ENCODE assay signal across 15 mouse cellular contexts in genomic region chr3:138306290-138306683, GRCm38 (mm10). TPM values are rescaled to one million over a fixed set of nuclear protein-coding genes. Genes with fewer than 3 reads are reported as not detected.
DNase-seq lines count a peak whose midpoint lies in the region; ATAC-seq and TF ChIP-seq lines count a peak whose summit lies in the region.
"Had no signal": no experiment of that assay in that cellular context is flagged by ENCODE, and none has a peak within 500 bp of the region (broad histone marks: within the 10 kb centered on the region; RNA-seq: fewer than 3 reads in every experiment).

No protein-coding gene starts in this region.

- peaks cover 15% of the 10 kb centered on the region for H3K4me1 ChIP-seq in kidney, postnatal 0 days (replicated peaks; ENCODE audit: insufficient read depth, low read length)
- H3K4me1 ChIP-seq in embryonic facial prominence, embryonic 11.5 days (ENCODE audit: control insufficient read depth, insufficient read depth, low read length): no peaks in the 10 kb centered on the region; the same call in 1 of the 2 replicates
- H3K4me1 ChIP-seq in hindbrain, postnatal 0 days (ENCODE audit: insufficient read depth, low read length): no peaks in the 10 kb centered on the region
- H3K4me1 ChIP-seq in midbrain, embryonic 16.5 days (ENCODE audit: control insufficient read depth, insufficient read depth, low read length): no peaks in the 10 kb centered on the region; the same call in 1 of the 2 replicates

- H3K9ac ChIP-seq in kidney, postnatal 0 days (ENCODE audit: low read depth, low read length): no peak overlapping the region
- H3K9ac ChIP-seq in embryonic facial prominence, embryonic 11.5 days (replicated peaks; ENCODE audit: low read length): no peak overlapping the region
- H3K9ac ChIP-seq in hindbrain, postnatal 0 days (replicated peaks; ENCODE audit: low read length): no peak overlapping the region
- H3K9ac ChIP-seq in midbrain, embryonic 16.5 days (ENCODE audit: low read depth, low read length): no peak overlapping the region
- H3K9ac ChIP-seq: limb, embryonic 12.5 days had no signal

- peak overlapping the region; percentile 27; the same call in 1 of the 2 replicates for H3K4me2 ChIP-seq in kidney, postnatal 0 days (ENCODE audit: low read length)
- H3K4me2 ChIP-seq in embryonic facial prominence, embryonic 11.5 days (ENCODE audit: low read depth, low read length): no peak overlapping the region
- H3K4me2 ChIP-seq in hindbrain, postnatal 0 days (ENCODE audit: low read depth, low read length): no peak overlapping the region
- H3K4me2 ChIP-seq in midbrain, embryonic 16.5 days (ENCODE audit: low read length): 0 out of 2 replicates have a peak overlapping the region, but pooled peaks have one; percentile 6
- H3K4me2 ChIP-seq: heart, embryonic 11.5 days; limb, embryonic 12.5 days had no signal

- no peak for ATAC-seq in kidney, postnatal 0 days (replicated peaks; ENCODE audit: low FRiP score, low read depth)
- ATAC-seq in embryonic facial prominence, embryonic 11.5 days (replicated peaks; ENCODE audit: insufficient number of reproducible peaks, low FRiP score, low TSS enrichment, low read depth): no peak
- ATAC-seq in hindbrain, postnatal 0 days: no peak
- ATAC-seq in midbrain, embryonic 16.5 days: peak; percentile 61; the same call in 1 of the 2 replicates

- H3K36me3 ChIP-seq in kidney, postnatal 0 days (ENCODE audit: insufficient read depth, low read length): no peaks in the 10 kb centered on the region
- no peaks in the 10 kb centered on the region for H3K36me3 ChIP-seq in embryonic facial prominence, embryonic 11.5 days (replicated peaks; ENCODE audit: control insufficient read depth, insufficient read depth, low read depth, low read length)
- H3K36me3 ChIP-seq in hindbrain, postnatal 0 days (ENCODE audit: insufficient read depth, low read length): no peaks in the 10 kb centered on the region
- no peaks in the 10 kb centered on the region for H3K36me3 ChIP-seq in midbrain, embryonic 16.5 days (ENCODE audit: control insufficient read depth, insufficient read depth, low read length)
- H3K36me3 ChIP-seq: limb, embryonic 12.5 days had no signal

- 34% methylated on average over 8 of the region's 8 CpGs for WGBS in kidney, postnatal 0 days
- WGBS in embryonic facial prominence, embryonic 11.5 days: 53% methylated on average over 8 of the region's 8 CpGs
- 26% methylated on average over 8 of the region's 8 CpGs for WGBS in hindbrain, postnatal 0 days
- WGBS in midbrain, embryonic 16.5 days: 49% methylated on average over 8 of the region's 8 CpGs

- no peak for TF ChIP-seq CTCF in kidney, postnatal 0 days (IDR thresholded peaks at IDR 0.05; ENCODE audit: low read depth)
- no peak for TF ChIP-seq CTCF in hindbrain, postnatal 0 days (IDR thresholded peaks at IDR 0.05; ENCODE audit: low read depth)

- H3K4me3 ChIP-seq in kidney, postnatal 0 days (replicated peaks; ENCODE audit: low read depth, low read length): no peak overlapping the region
- no peak overlapping the region for H3K4me3 ChIP-seq in embryonic facial prominence, embryonic 11.5 days (ENCODE audit: low read depth, low read length)
- H3K4me3 ChIP-seq in hindbrain, postnatal 0 days (ENCODE audit: low read length): no peak overlapping the region
- no peak overlapping the region for H3K4me3 ChIP-seq in midbrain, embryonic 16.5 days (ENCODE audit: low read depth, low read length)
- H3K4me3 ChIP-seq: limb, embryonic 12.5 days had no signal

- DNase-seq in kidney, postnatal 0 days (ENCODE audit: low spot score): peak; percentile 9
- DNase-seq in kidney, adult 11 months: no peak
- peak; percentile 39 for DNase-seq in embryonic facial prominence, embryonic 11.5 days (ENCODE audit: low spot score)
- peak; percentile 36 for DNase-seq in hindbrain, postnatal 0 days (ENCODE audit: low spot score)
- no peak for DNase-seq in urinary bladder, postnatal 10 days (ENCODE audit: low spot score)
- DNase-seq in frontal cortex, postnatal 14 days (ENCODE audit: low spot score in 2 of 2): no peak
- DNase-seq: adrenal gland, adult 8-10 months; cerebellum, adult 2 months had no signal

- H3K9me3 ChIP-seq in kidney, postnatal 0 days (replicated peaks; ENCODE audit: low read length): no peaks in the 10 kb centered on the region
- no peaks in the 10 kb centered on the region for H3K9me3 ChIP-seq in embryonic facial prominence, embryonic 11.5 days (replicated peaks; ENCODE audit: control insufficient read depth, low read length)
- no peaks in the 10 kb centered on the region for H3K9me3 ChIP-seq in hindbrain, postnatal 0 days (ENCODE audit: low read length)
- no peaks in the 10 kb centered on the region for H3K9me3 ChIP-seq in midbrain, embryonic 16.5 days (replicated peaks; ENCODE audit: control insufficient read depth, low read length, poor library complexity, severe bottlenecking)
- H3K9me3 ChIP-seq: limb, embryonic 12.5 days had no signal

- H3K27ac ChIP-seq in kidney, postnatal 0 days: no peak overlapping the region
- H3K27ac ChIP-seq in embryonic facial prominence, embryonic 11.5 days (replicated peaks; ENCODE audit: low read depth, low read length): no peak overlapping the region
- no peak overlapping the region for H3K27ac ChIP-seq in hindbrain, postnatal 0 days
- H3K27ac ChIP-seq in midbrain, embryonic 16.5 days (ENCODE audit: low read length): peak overlapping the region; percentile 44; the same call in 1 of the 2 replicates
- H3K27ac ChIP-seq: limb, embryonic 12.5 days had no signal

- no peaks in the 10 kb centered on the region for H3K27me3 ChIP-seq in kidney, postnatal 0 days (ENCODE audit: insufficient read depth, low read length)
- no peaks in the 10 kb centered on the region for H3K27me3 ChIP-seq in embryonic facial prominence, embryonic 11.5 days (ENCODE audit: control insufficient read depth, insufficient read depth, low read length)
- no peaks in the 10 kb centered on the region for H3K27me3 ChIP-seq in hindbrain, postnatal 0 days (ENCODE audit: insufficient read depth, low read length)
- no peaks in the 10 kb centered on the region for H3K27me3 ChIP-seq in midbrain, embryonic 16.5 days (ENCODE audit: control insufficient read depth, insufficient read depth, low read depth, low read length)
- H3K27me3 ChIP-seq: limb, embryonic 12.5 days had no signal

RNA-seq across cellular contexts. Expression of gene Adh6a, which starts 6.8 kb away (rescaled TPM):
- 0.83 and 0.91 TPM in 2 replicates for polyA plus RNA-seq in kidney, postnatal 0 days (2015; fragmentation: Nextera tagmentation; extraction: Ambion mirVana)
- polyA plus RNA-seq in embryonic facial prominence, embryonic 11.5 days (2014; fragmentation: Nextera tagmentation; extraction: Ambion mirVana): not detected in 2 replicates
- not detected in 2 replicates for total RNA-seq in hindbrain, postnatal 0 days (2014; rRNA removed)
- not detected in 2 replicates for polyA plus RNA-seq in hindbrain, postnatal 0 days (2015; fragmentation: Nextera tagmentation; extraction: Ambion mirVana)
- not detected in 2 replicates for polyA plus RNA-seq in midbrain, embryonic 16.5 days (2015; fragmentation: Nextera tagmentation; extraction: Ambion mirVana)
- total RNA-seq: adrenal gland, adult 8-10 months; layer of hippocampus, adult 18-20 months; MEL had no signal
- polyA plus RNA-seq: cerebellum, adult 2 months; frontal cortex, adult 2 months; heart, embryonic 11.5 days; limb, embryonic 12.5 days; neural tube, embryonic 11.5 days had no signal

RNA-seq across cellular contexts. Expression of gene Adh6b, which starts 35.3 kb away (rescaled TPM):
- 0.54 and 0.75 TPM in 2 replicates for polyA plus RNA-seq in kidney, postnatal 0 days (2015; fragmentation: Nextera tagmentation; extraction: Ambion mirVana)
- 0.52 and 0.53 TPM in 2 replicates for polyA plus RNA-seq in embryonic facial prominence, embryonic 11.5 days (2014; fragmentation: Nextera tagmentation; extraction: Ambion mirVana)
- total RNA-seq in hindbrain, postnatal 0 days (2014; rRNA removed): 0.16 TPM in 1 of 2 replicates, not detected in the other
- polyA plus RNA-seq in hindbrain, postnatal 0 days (2015; fragmentation: Nextera tagmentation; extraction: Ambion mirVana): 0.19 and 0.20 TPM in 2 replicates
- polyA plus RNA-seq in midbrain, embryonic 16.5 days (2015; fragmentation: Nextera tagmentation; extraction: Ambion mirVana): 0.14 and 0.32 TPM in 2 replicates
- total RNA-seq: MEL had no signal
- polyA plus RNA-seq: cerebellum, adult 2 months; frontal cortex, adult 2 months had no signal

RNA-seq across cellular contexts. Expression of gene Adh1, which starts 45.5 kb away (rescaled TPM):
- polyA plus RNA-seq in kidney, postnatal 0 days (2015; fragmentation: Nextera tagmentation; extraction: Ambion mirVana): 147 and 160 TPM in 2 replicates
- polyA plus RNA-seq in embryonic facial prominence, embryonic 11.5 days (2014; fragmentation: Nextera tagmentation; extraction: Ambion mirVana): 0.39 TPM in 1 of 2 replicates, not detected in the other
- 0.97 and 1.3 TPM in 2 replicates for total RNA-seq in hindbrain, postnatal 0 days (2014; rRNA removed)
- 3.8 and 4.5 TPM in 2 replicates for polyA plus RNA-seq in hindbrain, postnatal 0 days (2015; fragmentation: Nextera tagmentation; extraction: Ambion mirVana)
- polyA plus RNA-seq in midbrain, embryonic 16.5 days (2015; fragmentation: Nextera tagmentation; extraction: Ambion mirVana): 1.1 TPM in 2 replicates

Comparison
In these comparisons a context has a peak if more than half of its experiments do, and no peak if none do; other contexts are left out.
1. DNase-seq: peak in kidney, postnatal 0 days (single experiment), embryonic facial prominence, embryonic 11.5 days (single experiment) and hindbrain, postnatal 0 days (single experiment); none in kidney, adult 11 months (single experiment), urinary bladder, postnatal 10 days (single experiment) and frontal cortex, postnatal 14 days (0 of 2).
2. H3K4me2 ChIP-seq: peak in kidney, postnatal 0 days (single experiment) and midbrain, embryonic 16.5 days (single experiment); none in embryonic facial prominence, embryonic 11.5 days (single experiment) and hindbrain, postnatal 0 days (single experiment).
3. RNA of gene Adh1, which starts 45.5 kb away (polyA plus RNA-seq): 147 to 160 TPM in kidney, postnatal 0 days; 3.8 to 4.5 TPM in hindbrain, postnatal 0 days, 1.1 TPM in midbrain, embryonic 16.5 days and 0.39 TPM in embryonic facial prominence, embryonic 11.5 days; every median in the first group is over 10 times any median in the second.